Mouse (Mus musculus) kidney, postnatal 0 days (tissue): Measurements from ENCODE around the gene Bysl. TPM values are rescaled to one million over a fixed set of nuclear protein-coding genes. Genes with fewer than 3 reads are reported as not detected.
"Not testable (repeated sequence)": the region's sequence is repeated elsewhere in the genome, so short reads cannot be mapped to it uniquely, and the experiment has no call there.

Experiments
- ATAC-seq: fragments of 200-750 bp; cut with Nextera tagmentation; replicated peaks from 2 replicates; pipeline ENCODE4 v1.8.0; 2017; ENCODE audit warnings: low read depth, moderate number of reproducible peaks, moderate TSS enrichment, moderate library complexity; ENCODE audit not compliant: low FRiP score
- DNase-seq: peaks from one replicate; pipeline ENCODE4 v3.0.0-alpha.2; 2016; ENCODE audit warnings: low spot score
- H3K27ac ChIP-seq: fragments of 300-500 bp; sonication (generic); 2 replicates; pipeline ENCODE4 v1.5.1; 2014; ENCODE audit warnings: mild to moderate bottlenecking
- H3K27me3 ChIP-seq: fragments of 300-500 bp; sonication (generic); 2 replicates; pipeline ENCODE4 v1.6.1; 2014; ENCODE audit warnings: low read length, mixed read lengths; ENCODE audit not compliant: insufficient read depth
- H3K36me3 ChIP-seq: fragments of 300-500 bp; sonication (generic); 2 replicates; pipeline ENCODE4 v1.6.1; 2014; ENCODE audit warnings: low read length, mixed read lengths; ENCODE audit not compliant: insufficient read depth
- H3K4me1 ChIP-seq: fragments of 300-500 bp; sonication (generic); replicated peaks from 2 replicates; pipeline ENCODE4 v1.6.1; 2014; ENCODE audit warnings: antibody characterized with exemption, low read length, mixed read lengths; ENCODE audit not compliant: insufficient read depth
- H3K4me2 ChIP-seq: fragments of 300-500 bp; sonication (generic); 2 replicates; pipeline ENCODE4 v1.6.1; 2014; ENCODE audit warnings: mild to moderate bottlenecking, low read length, moderate library complexity, mixed read lengths
- H3K4me3 ChIP-seq: fragments of 300-500 bp; sonication (generic); replicated peaks from 2 replicates; pipeline ENCODE4 v1.5.1; 2014; ENCODE audit warnings: low read depth, low read length
- H3K9ac ChIP-seq: fragments of 300-500 bp; sonication (generic); 2 replicates; pipeline ENCODE4 v1.6.1; 2014; ENCODE audit warnings: low read depth, low read length
- H3K9me3 ChIP-seq: fragments of 300-500 bp; sonication (generic); replicated peaks from 2 replicates; pipeline ENCODE4 v1.6.1; 2016; ENCODE audit warnings: low read length, inconsistent platforms, mixed read lengths
- CTCF ChIP-seq: IDR thresholded peaks from 2 replicates; pipeline ENCODE4 v1.5.1; 2016; ENCODE audit warnings: antibody characterized with exemption, low read depth, mild to moderate bottlenecking, moderate library complexity
- WGBS: fragments of 180-500 bp; shearing (Covaris S2); extraction: QIAGEN DNeasy Blood & Tissue Kit; methylation state at CpG from one replicate; pipeline ENCODE4 v1.1.7; 2014; 5-methylcytosine and 5-hydroxymethylcytosine counted together
- polyA plus RNA-seq: library from polyadenylated mRNA; unstranded; fragments of >200 nt; fragmentation: Nextera tagmentation; extraction: Ambion mirVana; gene quantifications from 2 replicates; pipeline ENCODE4 v1.2.1, GENCODE M21; 2015

Bysl gene
- polyA plus RNA-seq, 1 experiment from 2014 or later, result 14.7 TPM

- H3K4me2 ChIP-seq, result no peak overlapping the region
- 72% methylated on average over 11 of the region's 11 CpGs for WGBS
- H3K27me3 ChIP-seq, result no peaks in the 10 kb centered on the region
- peaks cover 22% of the 10 kb centered on the region; the same call in 1 of the 2 replicates for H3K4me1 ChIP-seq
- H3K4me3 ChIP-seq, result no peak overlapping the region
- peak overlapping the region; percentile 43; the same call in 1 of the 2 replicates for H3K27ac ChIP-seq
- H3K9me3 ChIP-seq, result no peaks in the 10 kb centered on the region
- no peak for TF ChIP-seq CTCF
- no peak for ATAC-seq
- DNase-seq, result peak; percentile 39
- no peak overlapping the region for H3K9ac ChIP-seq
- peaks cover 43% of the 10 kb centered on the region for H3K36me3 ChIP-seq
Measured at GRCm38 (mm10) chr17:47599511-47600297, 11.6 kb downstream of the Bysl start.

- peaks cover 34% of the 10 kb centered on the region for H3K36me3 ChIP-seq
- ATAC-seq, H3K27me3 ChIP-seq, H3K4me2 ChIP-seq, H3K9me3 ChIP-seq, H3K9ac ChIP-seq, DNase-seq, H3K4me3 ChIP-seq: not testable (repeated sequence)
- H3K27ac ChIP-seq, result peak overlapping the region; percentile 6; the same call in 1 of the 2 replicates
- H3K4me1 ChIP-seq, result peaks cover 22% of the 10 kb centered on the region; the same call in 1 of the 2 replicates
- 72% methylated on average over 9 of the region's 10 CpGs for WGBS
Measured at GRCm38 (mm10) chr17:47598580-47599304, 12.6 kb downstream of the Bysl start.

DNA sequence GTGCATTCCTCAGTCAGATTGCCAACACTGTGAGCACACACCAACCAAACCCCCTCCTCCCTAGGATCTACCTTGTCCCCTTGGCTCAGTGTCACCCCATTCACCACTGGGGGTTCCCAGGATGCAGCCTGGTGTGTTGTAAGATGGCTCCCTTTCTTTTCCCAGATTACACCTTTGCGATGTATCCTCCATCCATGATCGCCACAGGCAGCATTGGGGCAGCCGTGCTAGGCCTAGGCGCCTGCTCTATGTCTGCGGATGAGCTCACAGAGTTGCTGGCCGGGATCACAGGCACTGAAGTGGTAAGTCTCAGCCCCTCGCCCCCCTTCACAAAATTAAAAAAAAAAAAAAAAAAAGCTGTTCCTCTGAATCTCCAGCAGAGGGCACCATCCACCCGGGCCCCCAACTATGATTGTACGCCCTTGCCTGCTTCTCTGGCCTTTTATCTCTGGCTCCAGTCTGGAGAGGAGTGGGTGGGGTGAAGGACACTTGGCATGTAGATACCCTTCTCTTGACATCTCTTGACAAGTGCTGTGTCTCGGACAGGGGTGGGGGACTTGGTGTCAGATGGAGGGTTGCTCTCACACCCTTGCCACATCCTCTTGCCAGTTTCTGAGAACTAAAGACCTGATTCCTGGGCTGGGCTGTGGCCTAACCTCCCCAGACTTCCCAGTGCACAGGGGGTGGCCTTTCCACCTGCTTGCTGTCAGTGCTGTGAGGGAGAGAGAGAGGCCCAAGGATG, 13.3 kb downstream of the Bysl start:
- Histone ChIP-seq H3K4me3 (no peak overlapping the region), H3K27ac (peak overlapping the region; percentile 54), H3K27me3 (no peaks in the 10 kb centered on the region), H3K4me2 (no peak overlapping the region), H3K36me3 (peaks cover 31% of the 10 kb centered on the region), H3K9ac (no peak overlapping the region), H3K4me1 (peaks cover 22% of the 10 kb centered on the region; the same call in 1 of the 2 replicates), H3K9me3 (no peaks in the 10 kb centered on the region)
- DNase-seq (peak; percentile 79), ATAC-seq (peak; percentile 15; the same call in 1 of the 2 replicates)
- 25% methylated on average over 10 of the region's 10 CpGs for WGBS
- peak; percentile 83 for TF ChIP-seq CTCF

DNA sequence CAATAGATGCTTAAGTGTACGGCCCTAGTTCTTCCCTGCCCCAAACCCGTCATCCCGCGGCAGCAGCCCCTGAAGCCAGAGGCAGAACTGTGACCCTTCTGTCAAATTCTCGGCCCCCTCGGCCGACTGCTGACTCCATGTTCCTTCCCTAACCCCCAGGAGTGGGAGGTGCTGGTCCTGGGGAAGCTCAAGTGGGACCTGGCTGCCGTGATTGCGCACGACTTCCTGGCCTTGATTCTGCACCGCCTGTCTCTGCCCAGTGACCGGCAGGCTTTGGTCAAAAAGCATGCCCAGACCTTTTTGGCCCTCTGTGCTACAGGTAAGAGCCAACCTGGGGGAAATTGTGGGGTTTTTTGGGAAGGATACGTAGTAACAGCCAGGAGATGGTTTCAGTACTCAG, 14.0 kb downstream of the Bysl start:
- peaks cover 27% of the 10 kb centered on the region for H3K36me3 ChIP-seq
- ATAC-seq (no peak), DNase-seq (no peak)
- H3K4me3 ChIP-seq, result no peak overlapping the region
- WGBS, result 53% methylated on average over 13 of the region's 13 CpGs
- peak overlapping the region; percentile 54 for H3K27ac ChIP-seq
- H3K4me2 ChIP-seq, result peak overlapping the region; percentile 65; the same call in 1 of the 2 replicates
- peak overlapping the region; percentile 42; the same call in 1 of the 2 replicates for H3K9ac ChIP-seq
- peaks cover 22% of the 10 kb centered on the region; the same call in 1 of the 2 replicates for H3K4me1 ChIP-seq
- TF ChIP-seq CTCF, result no peak
- H3K9me3 ChIP-seq, result no peaks in the 10 kb centered on the region
- H3K27me3 ChIP-seq, result no peaks in the 10 kb centered on the region

GRCm38 (mm10) chr17:47596839-47597164, 14.5 kb downstream of the Bysl start:
- Histone ChIP-seq H3K36me3 (peaks cover 22% of the 10 kb centered on the region), H3K4me1 (peaks cover 22% of the 10 kb centered on the region; the same call in 1 of the 2 replicates), H3K9me3 (no peaks in the 10 kb centered on the region), H3K27me3 (no peaks in the 10 kb centered on the region), H3K4me3 (no peak overlapping the region), H3K4me2 (peak overlapping the region; percentile 65), H3K27ac (peak overlapping the region; percentile 92), H3K9ac (no peak overlapping the region)
- DNase-seq, result no peak
- 64% methylated on average over 5 of the region's 5 CpGs for WGBS
- ATAC-seq, result no peak
- no peak for TF ChIP-seq CTCF
